Mouse (Mus musculus) c-Kit-positive CD71-negative TER-119-negative erythroid progenitor cells, embryonic 14.5 days (primary cell): Measurements from ENCODE around the gene Ddx39.

Experiments used
- DNase-seq: peaks from one replicate; pipeline ENCODE4 v3.0.0-alpha.2; 2013; ENCODE audit warnings: low read depth

Gene Ddx39

GRCm38 (mm10) chr8:83715031-83715690, at the start of gene Ddx39:
TSS of gene Ddx39 (plus strand) at chr8:83715177.
- peak; percentile 98 for DNase-seq

DNA sequence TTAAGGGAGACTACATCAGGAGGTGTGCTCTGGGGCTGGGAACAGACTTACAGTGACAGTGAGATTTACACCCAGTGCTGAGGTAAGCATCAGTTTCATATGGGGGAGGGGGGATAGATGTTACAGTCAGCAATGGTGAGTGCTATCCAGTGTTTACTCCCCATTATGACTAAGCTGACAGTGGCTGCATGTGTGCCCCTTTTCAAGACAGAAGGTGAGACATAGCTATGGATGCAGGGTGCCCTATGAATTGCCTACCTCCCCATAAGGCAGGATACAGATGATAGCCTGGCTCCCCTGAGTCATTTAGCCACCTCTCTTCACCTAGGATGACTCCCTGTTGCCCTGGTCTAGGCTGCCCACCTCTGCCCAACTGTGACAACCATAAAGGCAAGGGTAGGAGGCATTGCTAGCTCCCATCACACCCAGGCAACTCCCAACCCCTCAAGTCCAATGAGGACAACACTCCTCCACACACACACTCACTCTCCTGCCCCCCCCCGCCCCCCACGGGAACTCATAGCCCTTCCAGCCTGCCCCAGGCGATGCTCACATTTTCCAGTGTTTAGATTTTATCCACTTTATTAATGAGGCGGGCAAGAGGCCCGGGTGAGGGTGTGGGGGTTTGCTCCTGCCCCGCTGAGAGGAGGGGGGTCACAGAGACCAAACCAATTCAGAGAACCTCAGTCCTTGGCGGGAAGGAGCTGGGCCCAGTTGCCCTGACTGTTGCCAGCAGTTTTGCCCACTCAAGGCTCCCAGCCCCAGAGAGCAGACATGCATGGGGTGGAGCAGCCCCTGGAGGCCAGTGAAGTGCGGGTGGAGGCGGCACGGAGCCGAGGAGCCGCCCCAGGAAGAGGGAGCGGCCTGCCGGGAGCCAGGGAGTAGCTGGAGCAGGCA, 48.8 kb upstream of the Ddx39 start, which contains the start of gene Ptger1:
Ptger1 (plus strand) TSS at position 710 of the 897 bp plus-strand sequence.
- DNase-seq: no peak

- DNase-seq: no peak
Observed at GRCm38 (mm10) chr8:83666866-83667234, 48.1 kb upstream of the Ddx39 start.

DNA sequence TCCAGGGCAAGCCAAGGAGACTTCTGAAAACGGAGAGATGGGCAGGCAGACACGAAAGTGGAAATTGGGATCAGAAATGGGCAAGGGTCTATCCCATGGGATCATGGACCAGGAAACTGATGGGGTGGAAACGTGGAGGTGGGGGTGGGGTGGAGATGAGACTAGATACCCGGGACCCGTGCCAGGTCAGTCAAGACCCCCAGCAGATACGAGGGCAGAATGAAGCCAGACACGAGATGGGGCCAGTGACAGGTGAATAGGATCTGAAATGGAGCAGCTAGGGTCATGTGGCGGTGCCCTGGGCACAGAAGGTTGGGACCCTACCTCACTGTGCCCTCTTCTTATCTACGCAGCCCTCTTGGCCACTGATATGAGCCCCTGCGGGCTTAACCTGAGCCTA, 47.5 kb upstream of the Ddx39 start:
- no peak for DNase-seq

GRCm38 (mm10) chr8:83668010-83668916, 46.7 kb upstream of the Ddx39 start:
- DNase-seq: no peak

DNA sequence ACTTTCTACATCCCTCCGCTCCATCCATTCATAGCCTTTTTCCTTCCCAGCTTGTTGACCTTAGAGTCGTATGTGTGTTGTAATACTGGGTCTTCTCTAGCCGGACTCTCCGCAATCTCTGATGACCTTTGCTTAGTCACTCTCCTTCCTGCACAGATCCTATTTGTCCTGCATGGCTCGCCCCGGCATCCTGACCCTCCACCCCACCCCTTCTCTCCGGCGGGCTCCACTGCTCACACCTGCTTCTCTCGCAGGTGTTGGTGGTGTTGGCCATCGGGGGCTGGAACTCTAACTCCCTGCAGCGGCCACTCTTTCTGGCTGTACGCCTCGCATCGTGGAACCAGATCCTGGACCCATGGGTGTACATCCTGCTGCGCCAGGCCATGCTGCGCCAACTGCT, 46.0 kb upstream of the Ddx39 start:
- no peak for DNase-seq

DNA sequence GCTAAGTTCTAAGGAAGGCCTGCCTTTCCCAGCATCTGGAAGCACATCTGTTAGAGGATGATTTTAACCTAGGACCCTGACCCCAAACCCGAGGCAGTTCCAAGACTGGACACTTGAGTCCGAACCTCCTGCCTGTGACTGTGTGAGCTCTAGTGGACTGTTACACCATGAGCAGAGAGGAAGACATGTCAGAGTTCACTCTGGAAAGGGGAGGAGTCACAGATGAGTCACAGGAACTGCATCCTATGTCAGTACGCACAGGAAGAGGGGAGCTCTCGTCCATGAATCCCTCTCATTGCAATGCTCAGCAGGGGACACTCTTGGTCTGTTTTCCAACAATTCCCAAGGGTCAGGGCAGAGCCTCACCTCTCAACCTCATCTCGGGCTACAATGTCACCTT, 42.0 kb upstream of the Ddx39 start:
- DNase-seq: no peak

GRCm38 (mm10) chr8:83674497-83674896, 40.5 kb upstream of the Ddx39 start:
- DNase-seq: no peak

GRCm38 (mm10) chr8:83679866-83680265, 35.1 kb upstream of the Ddx39 start:
- no peak for DNase-seq

- DNase-seq: no peak
Observed at GRCm38 (mm10) chr8:83680603-83681002, 34.4 kb upstream of the Ddx39 start.

GRCm38 (mm10) chr8:83681099-83681498, 33.9 kb upstream of the Ddx39 start:
- DNase-seq: no peak

DNA sequence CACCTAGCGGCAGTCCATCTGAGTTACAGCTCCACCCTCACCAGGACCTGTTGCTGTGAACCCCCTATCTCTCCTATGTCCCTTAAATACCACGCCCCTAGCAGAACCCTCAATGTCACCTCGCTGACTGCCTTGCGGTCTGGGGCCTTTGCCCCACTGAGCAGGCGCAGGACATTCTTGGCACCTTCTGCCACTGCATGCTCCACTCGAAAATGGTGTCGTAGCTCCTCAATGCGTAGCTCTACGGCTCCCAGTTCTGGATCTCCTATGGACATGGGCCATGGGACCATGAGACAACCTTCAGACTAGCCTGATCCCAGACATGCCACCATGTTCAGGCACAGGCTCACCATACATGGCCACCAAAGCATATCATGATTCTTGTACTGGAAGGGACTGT, 30.5 kb upstream of the Ddx39 start:
- no peak for DNase-seq

GRCm38 (mm10) chr8:83689264-83689663, 25.7 kb upstream of the Ddx39 start:
- no peak for DNase-seq

DNA sequence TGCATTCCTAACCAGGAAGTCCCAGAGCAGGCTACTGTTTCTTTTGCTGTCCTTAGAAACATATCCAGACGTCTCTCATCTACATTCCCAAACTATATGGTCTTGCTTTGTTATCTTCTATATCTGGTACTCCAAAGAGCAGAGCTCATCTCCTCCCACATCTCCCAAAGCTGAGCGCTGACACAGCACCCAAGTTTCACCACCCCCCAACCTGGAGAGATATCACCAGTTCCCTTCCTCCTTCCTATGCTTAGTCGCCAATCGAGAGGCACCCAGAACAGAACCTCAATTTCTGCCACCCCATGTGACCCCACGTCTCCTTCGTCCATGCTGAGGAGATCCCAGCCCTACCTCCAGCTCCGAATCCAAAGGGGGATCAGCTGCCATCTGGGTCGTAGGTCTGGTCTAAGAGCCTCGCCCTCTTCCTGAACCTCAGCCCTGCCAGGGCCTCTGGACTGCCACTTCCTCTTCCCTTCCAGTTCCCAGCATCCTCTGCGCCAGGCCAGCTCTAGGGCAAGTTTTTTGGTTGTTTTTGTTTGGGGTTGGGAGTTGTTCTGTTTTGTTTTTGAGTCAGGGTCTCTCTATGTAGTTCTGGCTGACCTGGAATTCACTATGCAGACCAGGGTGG, 21.3 kb upstream of the Ddx39 start:
- no peak for DNase-seq

DNA sequence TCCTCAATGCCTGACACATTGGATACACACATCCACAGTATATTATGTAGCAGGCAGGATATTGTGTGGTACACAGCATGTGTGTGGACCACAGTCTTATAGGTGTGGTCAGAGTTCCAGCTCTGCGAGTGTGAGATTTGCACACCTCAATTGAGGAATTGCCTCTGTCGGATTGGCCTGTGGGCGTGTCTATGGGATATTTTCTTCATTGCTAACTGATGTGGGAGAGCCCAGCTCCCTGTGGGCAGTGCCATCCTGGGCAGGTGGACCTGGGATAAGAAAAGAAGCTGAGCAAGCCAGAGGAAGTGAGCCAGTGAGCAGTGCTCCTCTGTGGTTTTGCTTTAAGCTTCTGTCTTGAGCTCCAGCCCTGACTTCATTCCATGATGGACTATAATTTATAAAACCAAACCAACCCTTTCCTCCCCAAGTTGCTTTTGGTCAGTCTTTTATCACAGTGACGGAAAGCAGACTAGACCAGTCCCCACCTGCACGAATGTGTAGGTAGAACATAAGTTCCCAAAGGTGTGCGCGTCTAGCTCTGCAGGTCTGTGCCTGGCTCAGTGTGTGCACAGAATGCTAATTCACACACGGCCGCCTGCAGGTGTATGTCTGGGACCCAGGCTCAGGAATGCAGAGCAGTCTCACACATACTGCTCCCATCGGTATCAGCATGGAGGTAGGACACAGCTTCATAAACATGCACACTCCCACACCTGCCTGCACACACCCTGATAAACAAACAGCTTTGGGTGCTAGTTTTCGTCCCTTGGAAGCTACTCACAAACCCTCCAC, 20.4 kb upstream of the Ddx39 start:
- no peak for DNase-seq

GRCm38 (mm10) chr8:83695351-83696106, 19.4 kb upstream of the Ddx39 start:
- no peak for DNase-seq

GRCm38 (mm10) chr8:83697374-83698220, 17.4 kb upstream of the Ddx39 start:
- DNase-seq: no peak

DNA sequence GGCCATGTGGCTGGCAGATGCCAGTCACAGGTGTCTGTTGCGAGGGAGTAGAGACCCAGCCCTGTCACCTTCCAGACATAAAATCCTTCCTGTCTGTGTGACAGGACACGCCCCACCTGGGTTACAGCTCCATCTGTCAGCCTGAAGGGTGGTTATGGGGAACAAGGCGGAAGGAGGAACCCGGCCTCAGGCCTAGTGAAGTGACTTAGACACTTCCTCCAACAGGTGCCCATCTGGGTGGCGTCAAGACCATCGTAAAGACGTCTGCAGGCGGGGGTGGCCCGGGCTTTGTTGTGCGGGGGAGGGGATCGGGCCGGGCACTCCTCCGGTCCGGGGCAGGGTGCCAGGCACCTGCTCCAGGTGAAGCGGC, 16.7 kb upstream of the Ddx39 start:
- DNase-seq: peak; percentile 63

- DNase-seq: no peak
Observed at GRCm38 (mm10) chr8:83698661-83699453, 16.1 kb upstream of the Ddx39 start, which contains the start of gene Pkn1. TSS of gene Pkn1 (minus strand) at chr8:83699179.
